Mouse (Mus musculus) brain, embryonic 14.5 days (tissue): ENCODE measurements around the gene Efcc1.

Experiments
- CTCF ChIP-seq: fragments of 200-500 bp; IDR thresholded peaks from 2 replicates; pipeline ENCODE4 v1.5.1; 2012; ENCODE audit warnings: inconsistent platforms, mild to moderate bottlenecking, moderate library complexity, borderline replicate concordance; ENCODE audit not compliant: insufficient read depth, insufficient read length; ENCODE audit errors: extremely low read depth
- POLR2A ChIP-seq: fragments of 200-500 bp; IDR thresholded peaks from 2 replicates; pipeline ENCODE4 v1.6.1; 2012; ENCODE audit warnings: mild to moderate bottlenecking, inconsistent platforms, borderline replicate concordance; ENCODE audit not compliant: poor library complexity, insufficient read depth, insufficient read length, severe bottlenecking; ENCODE audit errors: extremely low read depth

DNA sequence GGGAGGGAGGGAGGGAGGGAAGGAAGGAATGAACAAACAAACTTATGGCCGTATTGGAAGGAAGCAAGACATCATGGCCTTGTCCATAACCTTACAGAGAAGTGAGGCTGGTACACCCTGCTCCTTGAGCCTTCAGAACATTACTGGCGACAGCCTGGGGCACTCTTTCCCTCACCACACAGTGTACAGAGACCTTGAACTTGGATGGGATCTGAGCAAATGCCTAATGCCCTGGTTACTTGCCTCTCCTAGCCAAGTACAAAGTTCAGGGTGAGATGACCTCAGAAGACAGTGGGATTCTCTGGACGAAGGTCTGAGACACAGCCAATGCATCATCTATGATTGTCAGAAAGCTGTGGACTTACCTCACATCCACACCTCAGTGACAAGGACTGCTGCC is 29.2 kb downstream of the Efcc1 start:
- TF ChIP-seq CTCF (no peak), POLR2A (no peak)
